Mouse (Mus musculus) erythroblast, embryonic 14.5 days (primary cell): Measurements from ENCODE around the gene BC048562.

Source experiments
- GATA1 ChIP-seq: IDR thresholded peaks from 2 replicates; pipeline ENCODE4 v1.6.1; 2012; ENCODE audit warnings: low read length, inconsistent platforms, mixed read lengths
- TAL1 ChIP-seq: IDR thresholded peaks from 3 replicates; pipeline ENCODE4 v1.6.1; 2012; ENCODE audit warnings: low read length, inconsistent platforms, mixed read lengths

- TF ChIP-seq TAL1 (no peak), GATA1 (no peak)
Measured at GRCm38 (mm10) chr9:108404451-108404850, 31.8 kb upstream of the BC048562 start.
